Mouse (Mus musculus) lung, postnatal 4 days (tissue): ENCODE results near the gene Osr1.

Experiments
- DNase-seq, 2 experiments: peaks; one replicate each; pipeline ENCODE4 v3.0.0; 2021

The Osr1 gene

GRCm38 (mm10) chr12:9589561-9590134 lies 19.7 kb downstream of the Osr1 start:
- no peak for DNase-seq

- DNase-seq, result no peak
Observed at GRCm38 (mm10) chr12:9591141-9591540, 21.2 kb downstream of the Osr1 start.

- DNase-seq, result no peak
Observed at GRCm38 (mm10) chr12:9598219-9598618, 28.3 kb downstream of the Osr1 start.
